Mouse (Mus musculus): ENCODE measurements around the gene Dtd1. TPM values are rescaled to one million over a fixed set of nuclear protein-coding genes. Genes with fewer than 3 reads are reported as not detected.
A peak's percentile ranks its signal among the peaks of the same experiment; 100 is the strongest.

Dtd1 gene
- polyA plus RNA-seq, 1 experiment from 2014 or later: 34.6 TPM

DNA sequence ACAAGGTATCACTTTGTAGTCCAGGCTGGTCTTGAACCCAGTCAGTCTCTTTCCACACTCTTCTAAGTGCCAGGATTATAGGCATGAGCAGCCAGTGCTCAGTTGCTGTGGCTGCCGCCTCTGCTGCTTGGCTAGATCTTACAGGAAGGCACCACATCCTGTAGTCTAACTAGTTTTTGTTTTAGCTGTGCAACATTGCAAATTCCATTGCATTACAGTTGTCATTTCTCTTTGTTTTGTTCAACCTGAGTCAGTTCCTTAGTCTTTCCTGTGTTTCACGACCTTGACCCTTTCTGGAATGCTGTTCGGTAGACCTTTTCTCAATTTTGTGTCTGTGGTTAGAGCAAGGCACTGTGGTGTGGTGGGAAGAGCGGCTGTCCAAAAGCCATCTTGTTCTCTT, 37.5 kb downstream of the Dtd1 start:
- H3K9me3 ChIP-seq (ENCODE audit: control insufficient read depth, low read length): no peaks in the 10 kb centered on the region
- no peaks in the 10 kb centered on the region for H3K27me3 ChIP-seq (ENCODE audit: control insufficient read depth, insufficient read depth, low read length)
- H3K4me1 ChIP-seq (replicated peaks; ENCODE audit: control insufficient read depth, insufficient read depth): no peaks in the 10 kb centered on the region
- DNase-seq (ENCODE audit: low spot score) (no peak), ATAC-seq (ENCODE audit: low FRiP score, low TSS enrichment) (no peak)
- TF ChIP-seq EP300 (optimal IDR thresholded peaks at IDR 0.05): no peak
- no peak for TF ChIP-seq CTCF (IDR thresholded peaks at IDR 0.05; ENCODE audit: low read depth)
- H3K4me2 ChIP-seq (replicated peaks; ENCODE audit: low read depth): no peak overlapping the region
- 83% methylated on average over 4 of the region's 4 CpGs for WGBS
- H3K36me3 ChIP-seq (ENCODE audit: control insufficient read depth, insufficient read depth, low read length): no peaks in the 10 kb centered on the region
- no peak overlapping the region for H3K4me3 ChIP-seq (ENCODE audit: low read depth, low read length)
- H3K27ac ChIP-seq (replicated peaks): no peak overlapping the region
- no peak overlapping the region for H3K9ac ChIP-seq (ENCODE audit: low read length)

DNA sequence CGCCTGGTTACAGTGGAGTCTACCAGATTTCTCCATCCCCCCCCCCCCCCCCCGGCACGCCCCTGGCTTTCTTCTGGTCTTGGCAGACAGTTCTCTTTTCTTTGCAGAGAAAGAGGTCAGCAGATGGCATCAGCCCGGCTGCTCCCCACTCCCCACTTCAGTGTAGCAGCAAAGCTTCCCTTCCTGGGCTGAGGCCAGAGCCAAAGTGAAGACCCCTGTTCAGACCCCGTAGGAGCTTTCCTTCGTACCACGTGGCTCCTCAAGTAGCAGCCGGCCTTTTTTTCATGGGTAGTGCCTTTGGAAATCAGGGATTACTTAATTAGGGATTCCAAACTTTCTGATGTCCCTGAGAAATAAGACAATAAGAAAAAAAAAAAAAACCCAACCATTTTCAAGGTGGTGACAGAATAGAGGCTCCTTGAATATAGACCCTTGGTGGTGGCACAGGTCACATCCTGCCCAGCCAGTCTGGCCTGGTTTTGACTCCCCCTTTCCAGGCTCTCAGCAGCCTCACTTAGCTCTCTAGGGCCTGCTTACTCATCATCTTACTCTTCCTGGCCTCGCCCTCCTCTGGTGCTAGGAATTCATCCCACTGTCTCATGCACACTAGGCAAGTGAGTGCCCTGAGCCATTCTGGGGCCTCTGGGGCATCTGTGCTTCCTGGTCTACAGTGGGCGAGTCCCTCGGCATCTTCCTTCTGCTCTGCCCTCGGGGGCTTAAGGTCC, 38.1 kb downstream of the Dtd1 start:
- Histone ChIP-seq H3K4me2 (replicated peaks; ENCODE audit: low read depth) (no peak overlapping the region), H3K9ac (ENCODE audit: low read length) (no peak overlapping the region), H3K27me3 (ENCODE audit: control insufficient read depth, insufficient read depth, low read length) (no peaks in the 10 kb centered on the region), H3K9me3 (ENCODE audit: control insufficient read depth, low read length) (no peaks in the 10 kb centered on the region), H3K36me3 (ENCODE audit: control insufficient read depth, insufficient read depth, low read length) (no peaks in the 10 kb centered on the region), H3K27ac (replicated peaks) (no peak overlapping the region), H3K4me1 (replicated peaks; ENCODE audit: control insufficient read depth, insufficient read depth) (no peaks in the 10 kb centered on the region), H3K4me3 (ENCODE audit: low read depth, low read length) (no peak overlapping the region)
- 82% methylated on average over 10 of the region's 12 CpGs for WGBS
- TF ChIP-seq CTCF (IDR thresholded peaks at IDR 0.05; ENCODE audit: low read depth): no peak
- TF ChIP-seq EP300 (optimal IDR thresholded peaks at IDR 0.05): no peak
- no peak for ATAC-seq (ENCODE audit: low FRiP score, low TSS enrichment)
- no peak for DNase-seq (ENCODE audit: low spot score)

DNA sequence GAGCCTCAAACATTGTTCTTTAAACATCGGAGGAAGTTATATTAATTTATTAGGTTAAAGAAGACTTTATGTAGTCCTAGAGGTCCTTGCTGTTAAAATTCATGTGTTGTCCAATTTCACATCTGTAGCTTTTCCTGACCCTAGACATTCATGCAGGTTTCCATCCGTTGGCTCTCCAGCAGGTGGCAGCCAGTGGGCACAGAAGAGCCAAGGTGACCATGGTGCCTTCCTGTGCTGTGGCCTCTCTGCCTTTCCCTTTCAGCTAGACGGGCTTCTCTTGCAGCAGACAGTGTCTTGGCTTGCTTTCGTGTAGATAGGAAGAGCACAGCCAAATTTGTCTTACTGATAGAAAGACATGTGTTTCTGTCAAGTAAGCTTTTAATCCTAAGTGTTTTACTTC, 39.0 kb downstream of the Dtd1 start:
- H3K9ac ChIP-seq (ENCODE audit: low read length): no peak overlapping the region
- WGBS: 43% methylated on average over 4 of the region's 4 CpGs
- H3K4me2 ChIP-seq (replicated peaks; ENCODE audit: low read depth): no peak overlapping the region
- H3K36me3 ChIP-seq (ENCODE audit: control insufficient read depth, insufficient read depth, low read length): no peaks in the 10 kb centered on the region
- TF ChIP-seq CTCF (IDR thresholded peaks at IDR 0.05; ENCODE audit: low read depth) (peak; percentile 77), EP300 (optimal IDR thresholded peaks at IDR 0.05) (no peak)
- H3K9me3 ChIP-seq (ENCODE audit: control insufficient read depth, low read length): no peaks in the 10 kb centered on the region
- H3K4me1 ChIP-seq (replicated peaks; ENCODE audit: control insufficient read depth, insufficient read depth): no peaks in the 10 kb centered on the region
- DNase-seq (ENCODE audit: low spot score) (peak; percentile 30), ATAC-seq (ENCODE audit: low FRiP score, low TSS enrichment) (no peak)
- H3K27me3 ChIP-seq (ENCODE audit: control insufficient read depth, insufficient read depth, low read length): no peaks in the 10 kb centered on the region
- H3K4me3 ChIP-seq (ENCODE audit: low read depth, low read length): no peak overlapping the region
- no peak overlapping the region for H3K27ac ChIP-seq (replicated peaks)

DNA sequence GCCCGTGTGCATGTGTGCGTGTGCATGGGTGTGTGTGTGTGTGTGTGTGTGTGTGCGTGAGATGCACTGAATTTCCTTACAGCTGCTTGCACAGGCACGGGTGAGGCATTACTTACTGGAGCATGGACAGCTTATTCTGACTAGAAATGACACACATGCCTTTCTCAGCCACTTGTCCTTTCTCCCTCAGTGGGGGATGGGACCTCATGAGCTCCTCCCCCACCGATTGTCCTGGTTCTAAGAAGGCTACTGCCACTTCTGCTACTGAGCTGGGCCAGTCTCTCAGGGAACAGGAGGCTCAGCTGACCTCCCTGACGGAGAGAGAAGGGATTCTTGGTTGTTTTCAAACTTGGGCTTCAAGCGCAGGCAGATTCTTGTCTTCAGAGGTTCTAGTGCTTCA, 40.4 kb downstream of the Dtd1 start:
- H3K4me1 ChIP-seq (replicated peaks; ENCODE audit: control insufficient read depth, insufficient read depth): no peaks in the 10 kb centered on the region
- no peaks in the 10 kb centered on the region for H3K36me3 ChIP-seq (ENCODE audit: control insufficient read depth, insufficient read depth, low read length)
- H3K9ac ChIP-seq (ENCODE audit: low read length): no peak overlapping the region
- H3K4me2 ChIP-seq (replicated peaks; ENCODE audit: low read depth): no peak overlapping the region
- no peaks in the 10 kb centered on the region for H3K9me3 ChIP-seq (ENCODE audit: control insufficient read depth, low read length)
- H3K4me3 ChIP-seq (ENCODE audit: low read depth, low read length): no peak overlapping the region
- DNase-seq (ENCODE audit: low spot score) (no peak), ATAC-seq (ENCODE audit: low FRiP score, low TSS enrichment) (no peak)
- H3K27ac ChIP-seq (replicated peaks): no peak overlapping the region
- TF ChIP-seq CTCF (IDR thresholded peaks at IDR 0.05; ENCODE audit: low read depth): no peak
- no peak for TF ChIP-seq EP300 (optimal IDR thresholded peaks at IDR 0.05)
- whole genome bisulfite sequencing: 83% methylated on average over 7 of the region's 7 CpGs
- no peaks in the 10 kb centered on the region for H3K27me3 ChIP-seq (ENCODE audit: control insufficient read depth, insufficient read depth, low read length)

DNA sequence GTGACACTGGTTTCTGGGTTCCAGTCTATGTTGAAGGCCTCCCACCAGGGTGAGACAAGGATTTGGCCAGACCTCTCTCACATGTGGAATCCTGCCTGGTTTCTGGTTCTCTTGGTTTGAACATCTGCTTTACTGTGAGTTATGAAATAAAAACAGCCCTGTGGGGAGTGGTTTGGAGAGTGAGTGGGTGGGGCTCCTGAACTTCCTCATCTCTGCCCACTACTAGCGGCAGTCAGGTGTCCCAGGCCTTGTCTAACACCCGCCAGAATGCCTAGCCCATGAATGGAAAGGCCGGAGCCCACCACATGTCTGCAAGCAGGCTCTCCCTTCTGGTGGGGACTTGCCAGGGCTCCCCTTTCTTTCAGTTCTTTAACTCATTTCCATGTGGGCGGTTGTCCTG, 42.3 kb downstream of the Dtd1 start:
- ATAC-seq (ENCODE audit: low FRiP score, low TSS enrichment) (no peak), DNase-seq (ENCODE audit: low spot score) (no peak)
- H3K4me2 ChIP-seq (replicated peaks; ENCODE audit: low read depth): no peak overlapping the region
- no peak overlapping the region for H3K9ac ChIP-seq (ENCODE audit: low read length)
- no peak overlapping the region for H3K4me3 ChIP-seq (ENCODE audit: low read depth, low read length)
- H3K27ac ChIP-seq (replicated peaks): no peak overlapping the region
- no peaks in the 10 kb centered on the region for H3K4me1 ChIP-seq (replicated peaks; ENCODE audit: control insufficient read depth, insufficient read depth)
- no peaks in the 10 kb centered on the region for H3K9me3 ChIP-seq (ENCODE audit: control insufficient read depth, low read length)
- H3K36me3 ChIP-seq (ENCODE audit: control insufficient read depth, insufficient read depth, low read length): no peaks in the 10 kb centered on the region
- H3K27me3 ChIP-seq (ENCODE audit: control insufficient read depth, insufficient read depth, low read length): no peaks in the 10 kb centered on the region
- TF ChIP-seq EP300 (optimal IDR thresholded peaks at IDR 0.05) (no peak), CTCF (IDR thresholded peaks at IDR 0.05; ENCODE audit: low read depth) (no peak)
- WGBS: 74% methylated on average over 4 of the region's 4 CpGs

DNA sequence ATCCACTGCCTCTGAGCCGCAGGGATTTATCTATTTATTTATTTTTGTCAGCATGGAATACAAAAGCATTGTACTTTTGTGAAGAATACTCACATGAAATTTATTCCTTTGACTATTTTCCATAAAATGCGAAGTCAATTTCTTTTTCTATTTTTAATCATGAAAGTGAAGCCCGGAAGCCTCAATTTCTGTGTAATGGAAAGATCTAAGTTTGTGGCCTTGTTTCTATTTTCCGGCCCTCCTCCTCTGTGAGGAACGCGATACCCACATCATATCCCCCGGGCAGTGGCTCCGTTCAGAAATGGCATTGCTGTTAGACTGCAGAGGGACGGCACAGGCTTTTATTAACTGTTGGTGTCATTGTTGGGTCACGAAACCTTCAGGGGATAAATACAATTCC, 46.7 kb downstream of the Dtd1 start:
- TF ChIP-seq CTCF (IDR thresholded peaks at IDR 0.05; ENCODE audit: low read depth) (no peak), EP300 (optimal IDR thresholded peaks at IDR 0.05) (no peak)
- no peak for DNase-seq (ENCODE audit: low spot score)
- H3K4me3 ChIP-seq (ENCODE audit: low read depth, low read length): no peak overlapping the region
- H3K36me3 ChIP-seq (ENCODE audit: control insufficient read depth, insufficient read depth, low read length): no peaks in the 10 kb centered on the region
- H3K4me1 ChIP-seq (replicated peaks; ENCODE audit: control insufficient read depth, insufficient read depth): no peaks in the 10 kb centered on the region
- H3K4me2 ChIP-seq (replicated peaks; ENCODE audit: low read depth): no peak overlapping the region
- ATAC-seq (ENCODE audit: low FRiP score, low TSS enrichment): no peak
- no peak overlapping the region for H3K27ac ChIP-seq (replicated peaks)
- no peaks in the 10 kb centered on the region for H3K9me3 ChIP-seq (ENCODE audit: control insufficient read depth, low read length)
- H3K9ac ChIP-seq (ENCODE audit: low read length): no peak overlapping the region
- 76% methylated on average over 10 of the region's 10 CpGs for WGBS
- no peaks in the 10 kb centered on the region for H3K27me3 ChIP-seq (ENCODE audit: control insufficient read depth, insufficient read depth, low read length)
